Mouse (Mus musculus) megakaryocyte, adult 5-6 weeks (primary cell): ENCODE measurements around the gene Rapgef3. TPM values are rescaled to one million over a fixed set of nuclear protein-coding genes. Genes with fewer than 3 reads are reported as not detected.

Source experiments
- ATAC-seq: 2 replicates; pipeline ENCODE4 v1.8.0; 2016; ENCODE audit warnings: mild to moderate bottlenecking, inconsistent platforms; ENCODE audit not compliant: poor library complexity, severe bottlenecking
- total RNA-seq, 2 experiments: library from RNA; stranded (forward) in 1 of 2; stranded (reverse) in 1 of 2; fragments of 153-499, 151-499 nt in 1 of 2; fragments of 221-1000, 200-1000 nt in 1 of 2; gene quantifications; 2 replicates each; pipeline versions ENCODE4 v1.2.3 to v1.2.4; 2015 to 2017

The Rapgef3 gene
- total RNA-seq, 2 experiments from 2014 or later: 0.02 to 1.4 TPM

DNA sequence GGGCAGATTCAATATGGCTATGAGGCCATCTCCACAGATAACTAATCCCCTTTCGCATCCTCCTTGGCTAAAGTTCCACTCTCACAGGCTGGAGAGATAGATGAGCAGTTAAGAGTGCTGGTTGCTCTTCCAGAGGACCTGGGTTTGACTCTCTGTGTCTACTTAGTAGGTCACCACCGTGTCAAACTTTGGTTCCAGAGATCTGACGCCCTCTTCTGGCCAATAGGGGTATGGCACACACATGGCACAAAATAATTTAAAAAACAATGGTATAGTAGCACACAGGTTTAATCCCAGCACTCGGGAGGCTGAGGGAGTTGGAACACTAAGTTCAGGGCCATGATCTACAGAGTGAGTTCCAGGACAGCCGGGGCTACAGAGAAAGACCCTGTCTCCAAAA is 26.5 kb upstream of the Rapgef3 start:
- no peak for ATAC-seq

DNA sequence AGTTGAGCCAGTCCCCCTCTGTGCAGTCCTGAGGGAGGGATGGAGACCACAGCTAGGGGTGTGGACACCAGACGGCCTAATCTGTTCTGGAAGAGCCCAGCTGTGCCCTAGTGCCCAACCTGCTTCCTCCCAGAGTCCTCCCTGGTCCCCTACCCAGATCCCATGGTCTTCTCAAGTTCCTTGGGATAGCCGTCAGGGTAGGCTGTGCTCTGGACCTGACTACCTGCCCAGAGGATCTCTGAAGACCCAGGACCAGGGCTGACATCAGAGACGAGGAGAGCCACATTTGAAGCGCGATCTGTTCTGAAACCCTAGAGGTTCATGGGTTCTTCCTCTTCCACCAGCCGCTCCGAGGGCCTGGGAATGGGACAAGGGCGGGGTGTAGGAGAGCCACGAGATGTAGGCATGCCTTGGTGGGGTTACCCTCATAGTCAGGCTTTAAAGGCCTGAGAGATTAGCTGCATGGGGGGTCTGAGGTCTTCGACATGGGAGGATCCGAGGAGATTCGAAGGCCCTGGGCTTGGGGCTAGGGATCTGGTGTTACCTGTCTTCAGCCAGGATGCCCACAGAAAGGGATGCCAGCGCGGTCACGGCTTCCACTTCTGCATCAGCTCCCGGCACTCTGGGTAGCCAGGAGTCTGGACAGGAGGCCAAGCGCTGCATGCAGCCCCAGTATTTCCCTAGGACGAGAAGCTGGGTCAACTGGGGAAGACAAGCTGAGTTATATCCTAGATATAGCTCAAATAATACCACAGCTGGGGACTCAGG is 25.8 kb upstream of the Rapgef3 start:
- ATAC-seq: no peak

DNA sequence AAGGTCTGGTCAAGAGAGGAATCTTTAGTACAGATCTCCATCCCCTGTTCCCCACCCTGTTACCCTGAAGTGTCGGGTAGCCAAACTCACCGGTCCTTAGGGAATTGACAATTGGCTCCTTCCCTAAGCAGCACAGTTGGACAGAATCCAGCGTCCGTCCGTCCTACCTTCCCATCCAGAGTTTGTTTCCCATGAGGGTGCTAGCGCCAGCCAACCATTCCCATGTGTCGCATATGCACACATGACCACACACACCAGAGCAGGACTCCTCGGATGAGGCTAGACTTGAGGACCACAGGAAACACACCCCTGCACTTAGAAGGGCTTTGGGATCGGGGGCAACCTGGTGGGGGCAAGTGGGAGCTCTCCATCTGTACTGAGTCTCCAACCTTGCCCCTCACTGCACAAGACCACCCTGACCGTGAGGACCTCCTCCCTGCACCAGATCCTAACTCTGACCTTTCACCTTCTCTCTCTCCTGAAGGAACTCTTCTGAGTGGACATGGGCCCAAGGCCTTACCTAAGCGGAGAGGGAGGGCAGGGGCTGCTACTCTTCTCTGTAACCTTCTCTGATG is 23.4 kb upstream of the Rapgef3 start:
- no peak for ATAC-seq

DNA sequence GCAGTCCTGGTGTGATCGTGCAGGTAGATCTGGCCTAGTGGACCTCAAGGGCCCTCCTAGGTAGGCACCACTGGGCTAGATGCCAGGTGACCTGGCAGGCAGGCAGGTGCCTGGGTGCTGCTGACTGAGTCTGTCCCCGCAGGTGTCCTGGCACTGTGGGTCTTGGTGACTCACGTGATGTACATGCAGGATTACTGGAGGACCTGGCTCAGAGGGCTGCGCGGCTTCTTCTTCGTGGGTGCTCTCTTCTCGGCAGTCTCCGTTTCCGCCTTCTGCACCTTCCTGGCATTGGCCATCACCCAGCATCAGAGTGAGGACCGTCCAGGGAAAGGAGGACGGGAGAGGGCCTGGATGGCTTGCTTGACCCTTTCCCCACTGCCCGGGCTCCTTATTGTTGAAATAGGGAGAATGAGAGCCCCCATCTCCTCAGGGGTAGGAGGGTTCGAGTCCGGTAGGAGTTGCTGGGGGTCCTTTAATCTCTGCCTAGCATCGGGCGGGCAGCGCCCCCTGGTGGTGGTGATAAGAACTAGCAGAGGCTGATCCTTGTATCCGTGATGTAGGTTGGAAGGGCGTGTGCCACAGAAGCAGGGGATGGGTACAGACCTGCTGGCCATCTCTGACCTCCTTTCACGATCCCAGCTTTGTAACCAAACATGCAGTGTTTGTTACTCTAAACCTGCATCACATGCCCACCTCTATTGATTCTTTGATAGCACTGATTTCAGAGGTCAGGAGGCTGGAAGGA is 22.2 kb upstream of the Rapgef3 start:
- ATAC-seq: peak; percentile 43

DNA sequence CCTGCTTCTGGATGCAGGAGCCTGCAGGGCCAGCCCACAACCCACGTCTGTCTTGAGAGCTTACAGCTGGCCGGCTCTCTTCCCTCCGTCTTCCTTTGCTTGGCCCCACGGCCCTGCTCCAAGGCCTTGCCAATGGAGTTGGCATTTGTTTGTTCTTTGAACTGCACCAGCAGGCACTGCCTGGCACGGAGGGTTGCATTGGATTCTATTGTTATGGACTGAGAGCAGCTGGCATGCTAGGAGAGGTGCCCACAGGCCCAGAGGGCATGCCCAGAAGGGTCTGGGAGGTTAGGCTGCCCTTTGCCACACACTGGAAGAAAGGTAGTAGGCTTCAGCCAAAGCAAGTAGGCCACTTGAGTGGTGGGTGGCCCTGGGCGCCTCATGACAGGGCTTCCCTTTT is 21.0 kb upstream of the Rapgef3 start:
- no peak for ATAC-seq

DNA sequence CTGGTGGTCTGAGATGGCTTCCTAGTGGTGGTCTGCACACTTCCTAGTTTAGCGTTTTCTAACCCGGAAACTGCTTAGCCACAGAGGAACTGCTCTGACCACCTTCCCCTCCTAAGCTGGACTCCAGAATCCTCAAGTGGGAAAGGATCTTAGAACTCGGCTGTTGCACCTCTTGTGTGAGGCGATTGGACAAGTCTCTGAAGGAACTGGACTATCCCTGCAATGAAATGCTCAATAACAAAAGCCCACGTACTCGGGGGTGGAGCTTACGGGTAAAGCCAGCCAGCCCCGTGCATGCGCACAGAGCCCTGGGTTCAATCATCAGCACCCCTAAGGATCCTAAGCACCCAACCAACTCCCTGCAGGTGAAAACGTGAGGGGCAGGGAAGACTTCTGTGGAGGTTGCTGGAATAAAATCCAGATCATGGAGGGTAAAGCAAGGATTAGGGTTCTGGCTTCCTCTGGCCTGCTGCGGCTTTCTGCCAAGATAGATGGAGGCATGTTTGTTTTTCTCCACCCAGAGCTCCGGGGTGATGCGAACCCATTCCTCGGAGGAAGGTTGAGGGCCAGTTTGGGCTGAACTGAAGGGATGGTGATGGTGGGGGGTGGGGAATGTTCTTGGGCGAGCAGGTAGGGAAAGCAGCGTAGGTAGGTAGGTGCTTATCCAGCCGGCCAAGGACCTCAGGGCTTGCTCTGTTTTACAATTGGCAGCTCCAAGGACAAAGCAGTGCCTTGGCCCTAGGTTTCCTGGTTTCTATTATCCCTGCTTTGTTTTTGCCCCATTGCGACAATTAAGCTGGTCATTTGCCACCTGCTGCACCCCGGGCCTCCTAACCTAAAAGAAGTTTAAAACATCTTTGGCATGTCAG is 20.3 kb upstream of the Rapgef3 start:
- ATAC-seq: no peak

DNA sequence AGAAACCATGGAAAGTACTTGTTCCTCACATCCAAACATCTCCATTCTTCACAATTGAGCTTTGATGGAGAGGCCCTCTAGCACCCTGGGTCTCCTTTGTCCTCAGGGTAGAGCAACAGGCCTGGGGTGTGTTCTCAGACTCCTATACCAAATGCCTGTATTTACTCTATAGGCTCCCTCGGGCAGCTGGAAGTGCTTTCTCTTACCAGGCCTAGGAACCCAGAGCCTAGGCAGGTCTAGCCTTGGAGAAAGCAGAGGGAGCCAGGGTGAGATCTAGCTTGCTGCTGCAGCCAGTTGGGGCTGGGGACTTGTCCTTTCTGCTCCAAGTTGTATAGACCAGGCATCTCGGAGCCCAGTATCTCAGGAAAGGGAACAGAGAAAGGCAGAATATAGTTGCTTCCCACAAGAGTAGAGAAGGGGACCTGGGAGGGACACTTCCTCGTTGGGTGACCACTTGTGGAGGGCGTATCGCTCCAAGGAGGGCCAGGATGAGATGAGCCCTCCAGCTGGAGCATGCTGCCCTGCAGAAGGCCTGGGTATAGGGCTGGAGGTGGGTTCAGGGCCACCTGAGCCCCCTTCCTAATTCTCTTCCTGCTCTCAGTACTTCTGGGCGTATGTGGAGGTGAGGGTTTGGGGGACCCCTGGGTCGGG is 19.5 kb upstream of the Rapgef3 start:
- peak; percentile 9; the same call in 1 of the 2 replicates for ATAC-seq

DNA sequence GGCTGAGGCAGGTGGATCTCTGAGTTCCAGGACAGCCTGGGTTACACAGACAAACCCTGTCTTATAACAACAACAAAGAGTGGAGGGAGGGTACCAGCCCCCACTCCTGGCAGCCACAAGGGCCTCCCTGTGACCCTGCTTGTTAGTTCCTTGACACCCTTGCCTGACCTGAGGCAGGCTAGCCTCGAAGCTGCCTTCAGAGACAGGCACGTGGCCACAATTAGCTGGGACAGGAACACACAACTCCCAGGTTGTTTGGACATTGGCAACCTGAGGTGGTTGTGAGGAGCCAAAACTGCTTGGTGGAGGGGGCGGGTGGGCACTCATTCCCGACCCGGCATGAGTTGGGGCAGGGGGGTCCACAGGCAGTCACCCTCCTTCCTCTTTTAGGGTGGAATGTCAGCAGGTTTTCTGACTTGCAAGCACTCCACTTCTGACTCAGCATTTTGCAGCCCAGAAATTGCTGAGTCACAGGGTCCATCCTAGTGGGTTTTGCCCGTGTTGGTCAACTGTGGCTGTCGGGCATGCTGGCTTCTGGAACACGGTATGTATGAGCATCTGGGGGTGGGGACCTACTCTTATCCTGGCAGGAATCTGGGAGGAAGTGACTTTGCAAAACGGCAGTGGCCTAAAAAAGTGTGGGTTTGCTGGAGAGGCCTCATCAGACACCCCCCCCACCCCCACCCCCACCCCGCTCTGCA is 18.8 kb upstream of the Rapgef3 start:
- peak; percentile 13; the same call in 1 of the 2 replicates for ATAC-seq

DNA sequence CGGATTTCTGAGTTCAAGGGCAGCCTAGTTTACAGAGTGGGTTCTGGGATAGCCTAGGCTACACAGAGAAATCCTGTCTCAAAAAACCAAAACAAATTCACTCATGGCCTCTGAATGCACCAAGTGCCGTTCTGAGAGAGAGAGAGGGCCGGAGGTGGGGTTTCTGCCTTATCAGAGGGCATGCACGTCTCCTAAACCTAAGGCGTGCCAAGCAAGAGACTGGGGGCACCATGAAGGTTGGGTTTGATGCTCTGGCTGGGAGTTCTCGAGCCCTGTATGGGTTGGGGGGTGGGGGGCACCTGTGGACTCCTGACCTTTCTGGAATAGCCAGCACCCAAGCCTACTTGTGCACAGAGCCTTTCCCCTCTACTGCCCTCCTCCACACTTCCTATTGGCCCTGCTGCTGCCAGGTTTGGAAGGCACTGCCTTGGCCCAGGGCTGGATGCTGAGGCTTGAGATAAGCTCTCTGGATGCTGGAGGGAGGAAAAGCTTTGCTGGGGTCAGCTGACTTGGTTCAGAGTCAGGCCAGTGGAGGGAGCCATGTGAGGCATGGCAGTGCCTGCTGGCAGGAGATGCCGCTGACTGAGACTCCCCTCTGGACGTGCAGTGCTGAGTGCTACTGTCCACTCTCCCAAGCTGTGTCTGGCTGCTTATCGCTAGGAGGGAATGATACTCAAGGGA is 18.1 kb upstream of the Rapgef3 start:
- ATAC-seq: peak; percentile 5; the same call in 1 of the 2 replicates

DNA sequence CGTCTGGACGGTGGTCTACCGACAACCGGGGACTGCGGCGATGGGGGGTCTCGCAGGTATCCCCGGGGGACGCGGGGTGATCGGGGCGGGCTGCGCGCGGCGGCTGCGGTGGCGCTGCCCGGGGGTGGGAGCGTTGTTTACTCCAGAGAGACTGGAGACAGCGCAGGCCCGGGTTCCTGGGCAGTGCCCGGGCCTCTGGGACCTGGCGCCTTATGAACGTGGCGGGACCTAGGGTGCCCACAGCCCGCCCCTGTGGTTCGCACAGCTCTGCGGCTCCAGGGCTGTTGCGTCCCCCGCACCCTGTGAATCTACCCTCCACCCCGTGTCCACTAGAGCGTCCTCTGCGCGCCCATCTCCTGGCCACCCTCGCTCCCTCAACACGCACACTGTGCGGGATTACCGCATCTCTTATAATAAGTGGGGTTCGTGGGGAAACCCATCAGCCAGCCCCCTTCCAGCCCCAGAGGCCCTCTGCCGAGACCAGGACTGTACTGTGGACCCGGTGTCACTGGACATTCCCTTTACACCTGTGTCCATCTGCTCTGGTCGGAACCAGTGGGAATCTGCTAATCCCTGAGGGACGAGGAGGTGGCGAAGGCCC is 16.9 kb upstream of the Rapgef3 start:
- peak; percentile 4 for ATAC-seq

DNA sequence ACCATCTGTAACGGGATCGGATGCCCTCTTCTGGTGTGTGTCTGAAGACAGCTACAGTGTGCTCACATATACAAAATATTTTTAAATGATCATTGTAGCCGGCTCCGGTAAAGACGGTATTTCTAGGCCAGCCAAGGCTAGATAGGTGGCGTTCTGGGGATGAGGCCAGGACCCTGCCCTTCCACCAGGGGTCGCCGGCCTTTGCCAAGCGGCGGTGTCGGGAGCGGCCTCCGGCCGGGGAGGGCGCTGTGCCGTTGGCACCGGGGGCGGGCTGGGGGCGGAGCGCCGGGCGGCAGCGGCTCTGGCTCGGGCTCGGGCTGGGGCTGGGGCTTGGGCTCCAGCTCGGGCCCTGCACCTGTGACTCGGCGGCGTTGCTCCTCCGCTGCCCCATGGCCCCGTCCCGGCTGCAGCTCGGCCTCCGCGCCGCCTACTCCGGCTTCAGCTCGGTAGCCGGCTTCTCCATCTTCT is 16.4 kb upstream of the Rapgef3 start:
- peak; percentile 79 for ATAC-seq

DNA sequence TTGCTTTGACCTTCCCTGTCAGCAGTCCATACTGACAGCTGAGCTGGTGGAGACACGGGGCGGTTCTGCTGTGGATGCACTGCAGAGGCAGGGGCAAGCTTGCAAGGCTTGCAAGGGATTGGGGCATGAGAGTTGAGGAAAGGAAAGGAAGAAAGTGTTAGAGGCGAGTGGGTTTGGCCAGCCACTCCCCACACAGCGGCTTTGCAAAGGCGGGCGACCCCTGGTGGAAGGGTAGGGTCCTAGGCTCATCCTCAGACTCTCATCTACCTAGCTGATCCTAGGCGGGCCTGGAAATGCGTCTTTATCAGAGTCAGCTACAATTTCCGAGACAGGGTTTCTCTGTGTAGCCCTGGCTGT is 15.0 kb upstream of the Rapgef3 start:
- ATAC-seq: peak; percentile 41

DNA sequence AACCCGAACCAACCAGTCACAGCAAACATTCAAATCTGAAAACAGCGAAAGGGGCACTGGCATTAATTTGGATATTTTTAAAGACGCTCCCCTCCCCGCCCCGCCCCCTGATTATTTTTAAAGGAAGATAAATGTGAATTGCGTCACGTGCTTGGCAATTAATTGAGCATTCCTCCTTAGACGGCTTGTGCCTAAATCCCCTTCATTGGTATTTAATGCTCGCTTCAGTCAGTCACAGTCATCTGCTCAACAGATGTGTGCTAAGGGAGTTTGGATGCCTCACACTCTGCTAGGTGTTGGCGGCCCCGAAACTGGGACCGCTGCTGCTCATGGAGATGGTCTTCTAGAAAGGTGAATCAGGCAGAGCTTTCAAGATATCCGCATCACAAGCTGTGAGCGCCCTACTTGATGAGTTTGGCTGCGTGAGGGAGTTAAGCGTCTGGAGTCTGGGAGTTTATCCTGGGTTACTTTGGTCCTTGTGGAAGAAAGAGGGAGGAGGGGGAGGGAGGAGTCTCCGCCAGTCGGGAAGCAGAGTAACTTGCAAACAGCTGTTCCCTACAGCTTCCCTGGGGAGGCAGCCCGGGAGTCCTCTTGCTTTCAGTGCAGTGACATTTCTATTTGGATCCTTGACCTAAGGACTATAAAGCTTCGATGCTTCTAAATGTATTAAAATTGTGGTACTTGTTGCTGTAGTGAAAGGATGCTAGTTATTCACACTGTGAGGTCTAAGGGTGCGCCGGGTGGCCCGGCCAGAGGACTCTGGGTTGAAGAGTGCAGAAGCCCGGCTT is 14.4 kb upstream of the Rapgef3 start:
- no peak for ATAC-seq

DNA sequence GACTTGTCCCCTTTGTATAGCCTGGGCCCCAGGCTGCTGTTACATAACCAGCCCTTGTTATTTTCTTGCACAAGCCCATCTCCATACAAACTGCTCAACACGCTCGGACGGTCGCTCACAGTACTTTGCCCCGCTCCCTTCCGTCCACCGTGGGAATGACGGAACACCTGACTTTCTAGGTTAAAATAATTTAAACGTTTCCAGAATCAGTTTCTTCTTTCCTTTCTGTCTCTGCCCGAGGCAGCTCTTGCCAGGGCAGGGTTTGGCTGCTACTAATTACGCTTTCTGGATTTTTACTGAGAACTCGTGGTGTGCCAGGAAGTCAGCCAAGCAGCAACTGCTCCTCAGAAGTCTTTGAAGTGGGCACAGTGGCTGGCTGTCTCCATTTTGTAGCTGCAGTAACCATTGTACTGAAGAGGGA is 12.8 kb upstream of the Rapgef3 start:
- ATAC-seq: no peak

DNA sequence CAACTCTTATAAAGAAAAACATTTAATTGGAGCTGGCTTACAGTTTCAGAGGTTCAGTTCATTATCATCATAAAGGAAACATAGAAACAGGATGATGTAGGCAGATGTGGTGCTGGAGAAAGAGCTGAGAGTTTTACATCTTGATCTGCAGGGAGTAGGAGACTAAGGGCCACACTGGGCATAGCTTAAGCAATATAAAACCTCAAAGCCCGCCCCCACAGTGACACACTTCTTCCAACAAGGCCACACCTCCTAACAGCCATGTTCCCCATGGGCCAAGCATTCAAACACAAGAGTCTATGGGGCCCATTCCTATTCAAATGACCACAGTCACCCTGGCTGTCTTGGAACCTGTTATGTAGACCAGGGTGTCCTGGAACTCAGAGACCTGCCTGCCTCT is 11.8 kb upstream of the Rapgef3 start:
- no peak for ATAC-seq

DNA sequence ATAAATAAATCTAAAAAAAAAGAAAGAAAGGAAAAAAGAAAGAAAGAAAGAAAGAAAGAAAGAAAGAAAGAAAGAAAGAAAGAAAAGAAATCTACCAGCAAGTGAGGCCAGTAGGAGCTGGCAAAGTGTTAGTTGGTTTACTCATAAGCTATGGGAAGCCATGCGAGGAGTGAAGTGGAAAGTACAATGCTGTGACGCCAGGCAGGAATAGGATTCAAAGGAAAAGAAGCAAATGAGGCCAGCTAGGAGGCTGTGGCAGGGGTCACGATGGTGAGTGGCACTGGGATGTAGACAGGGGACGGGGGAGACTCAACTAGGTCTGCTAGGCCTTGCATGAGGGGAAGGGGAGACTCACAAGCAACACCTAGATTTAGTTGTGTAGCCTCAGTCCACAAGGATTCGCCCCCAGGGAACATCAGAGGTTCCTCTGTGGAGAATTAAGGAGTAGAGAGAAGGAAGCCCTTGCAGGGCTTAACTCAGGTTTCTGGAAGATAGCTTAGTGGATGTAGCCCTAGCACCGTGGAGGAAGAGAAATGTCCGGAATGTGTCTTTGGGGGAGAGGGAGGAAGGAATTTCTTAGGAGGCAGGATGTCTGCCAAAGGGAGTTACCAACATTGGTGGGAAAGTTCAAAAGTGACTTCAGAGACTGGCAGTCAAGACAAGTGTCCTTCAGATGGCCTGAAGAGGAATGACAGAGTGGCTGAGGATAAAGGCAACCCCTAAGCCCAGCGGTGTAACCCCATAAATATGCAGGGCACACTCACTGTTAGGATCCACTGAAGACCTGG is 10.7 kb upstream of the Rapgef3 start, which contains the start of gene Slc48a1:
Gene Slc48a1 (plus strand): TSS at position 210 of the 788 bp plus-strand sequence.
- ATAC-seq: no peak

DNA sequence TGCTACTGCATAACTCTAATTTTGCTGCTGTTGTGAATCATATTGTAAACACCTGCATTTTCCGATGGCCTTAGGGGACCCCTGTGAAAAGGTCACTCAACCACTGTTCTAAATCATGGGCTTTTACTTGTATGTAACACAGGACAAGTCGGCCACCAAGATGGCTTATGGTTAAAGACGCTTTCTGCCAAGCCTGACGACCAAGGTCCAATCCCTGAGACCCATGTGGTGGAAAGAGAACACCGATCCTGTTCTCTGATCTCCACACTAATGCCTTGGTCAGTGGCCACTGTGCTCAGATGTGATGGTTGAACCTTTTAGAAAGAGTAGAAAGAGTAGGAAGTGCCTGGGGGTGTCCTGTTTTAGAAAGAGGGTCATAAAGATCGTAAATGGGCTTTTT is 9.1 kb upstream of the Rapgef3 start:
- ATAC-seq: no peak
